Mouse (Mus musculus): ENCODE measurements around the gene Rpl6. TPM values are rescaled to one million over a fixed set of nuclear protein-coding genes. Genes with fewer than 3 reads are reported as not detected.

The Rpl6 gene
- polyA plus RNA-seq, 1 experiment from 2014 or later: 315 TPM

DNA sequence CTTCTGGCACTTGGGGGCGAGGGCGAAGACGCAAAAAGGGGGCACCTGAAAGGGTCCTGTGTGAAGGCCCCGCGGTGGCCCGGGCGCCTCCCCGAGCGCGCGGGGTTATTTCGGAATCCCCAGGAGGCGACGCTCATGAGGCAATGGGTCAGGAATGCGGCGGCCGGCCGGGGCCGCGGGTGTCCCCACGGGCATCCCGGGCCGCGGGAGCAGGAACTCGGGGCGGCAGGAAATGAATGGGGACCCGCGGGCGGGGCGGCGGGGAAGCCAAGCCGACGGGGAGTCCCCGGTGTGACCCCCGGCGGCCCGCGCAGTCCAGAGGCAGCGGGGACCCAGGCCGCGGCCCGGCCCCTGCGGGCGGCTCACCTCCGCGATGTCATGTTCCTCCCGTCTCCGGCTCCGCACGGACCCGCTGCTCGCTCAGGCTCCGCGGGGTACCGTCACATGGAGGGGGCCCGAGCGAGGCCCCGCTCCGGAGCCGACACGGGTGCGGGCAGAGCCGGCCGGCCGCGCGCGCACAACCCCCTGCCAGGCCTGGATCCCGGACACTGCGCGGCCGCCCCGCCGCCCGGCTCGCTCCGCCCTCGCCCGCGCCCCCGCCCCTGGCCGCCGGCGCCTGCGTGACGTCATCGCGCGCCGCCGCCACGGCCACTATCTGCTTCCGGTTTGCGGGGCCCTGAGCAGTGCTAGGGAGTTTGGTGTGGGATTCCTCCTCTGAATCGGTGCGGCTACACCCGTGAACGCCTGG is 13.3 kb upstream of the Rpl6 start, which contains the start of gene Ptpn11:
Gene Ptpn11, minus strand, starts transcription at position 562 of the 748 bp plus-strand sequence.
- Histone ChIP-seq H3K27me3 (ENCODE audit: insufficient read depth, low read length) (no peaks in the 10 kb centered on the region), H3K4me3 (ENCODE audit: low read depth, low read length) (peak within 1 kb of the TSS; percentile 88), H3K9me3 (ENCODE audit: low read length) (no peaks in the 10 kb centered on the region), H3K27ac (ENCODE audit: low read depth) (peak within 1 kb of the TSS; percentile 78), H3K36me3 (replicated peaks; ENCODE audit: insufficient read depth, low read length) (no peaks in the 10 kb centered on the region), H3K9ac (replicated peaks) (peak within 1 kb of the TSS; percentile 98), H3K4me2 (ENCODE audit: low read depth, low read length) (peak within 1 kb of the TSS; percentile 81), H3K4me1 (ENCODE audit: insufficient read depth) (peaks cover 29% of the 10 kb centered on the region)
- WGBS (ENCODE audit: insufficient replicate concordance): under 1% methylated on average over 49 of the region's 98 CpGs
- TF ChIP-seq CTCF (IDR thresholded peaks at IDR 0.05; ENCODE audit: low read depth): peak; percentile 16; the same call in 1 of the 2 replicates
- TF ChIP-seq EP300 (IDR thresholded peaks at IDR 0.05; ENCODE audit: low read depth): no peak
- DNase-seq: peak; percentile 92
- ATAC-seq: peak; percentile 94

DNA sequence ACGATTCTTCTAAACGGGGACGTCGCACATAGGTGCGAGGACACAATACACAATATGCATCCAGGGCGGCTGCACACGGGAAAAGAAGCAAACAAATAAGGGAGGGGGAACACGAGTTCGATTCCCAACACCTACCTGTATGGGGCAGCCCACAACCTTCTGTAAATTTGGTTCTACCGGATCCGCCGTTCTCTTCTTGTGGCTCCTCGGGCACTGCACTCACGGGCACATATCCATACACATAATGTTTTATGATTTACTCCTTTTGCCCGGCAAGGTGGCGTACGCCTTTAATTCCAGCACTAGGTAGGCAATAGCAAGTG is 12.7 kb upstream of the Rpl6 start:
- peak overlapping the region; percentile 98 for H3K9ac ChIP-seq (replicated peaks)
- 9% methylated on average over 17 of the region's 17 CpGs for WGBS (ENCODE audit: insufficient replicate concordance)
- TF ChIP-seq CTCF (IDR thresholded peaks at IDR 0.05; ENCODE audit: low read depth) (no peak), EP300 (IDR thresholded peaks at IDR 0.05; ENCODE audit: low read depth) (no peak)
- H3K4me1 ChIP-seq (ENCODE audit: insufficient read depth): peaks cover 27% of the 10 kb centered on the region
- H3K27me3 ChIP-seq (ENCODE audit: insufficient read depth, low read length): no peaks in the 10 kb centered on the region
- no peaks in the 10 kb centered on the region for H3K36me3 ChIP-seq (replicated peaks; ENCODE audit: insufficient read depth, low read length)
- ATAC-seq: peak; percentile 29
- peak overlapping the region; percentile 81 for H3K4me2 ChIP-seq (ENCODE audit: low read depth, low read length)
- peak overlapping the region; percentile 88 for H3K4me3 ChIP-seq (ENCODE audit: low read depth, low read length)
- no peaks in the 10 kb centered on the region for H3K9me3 ChIP-seq (ENCODE audit: low read length)
- H3K27ac ChIP-seq (ENCODE audit: low read depth): peak overlapping the region; percentile 78
- DNase-seq: no peak

DNA sequence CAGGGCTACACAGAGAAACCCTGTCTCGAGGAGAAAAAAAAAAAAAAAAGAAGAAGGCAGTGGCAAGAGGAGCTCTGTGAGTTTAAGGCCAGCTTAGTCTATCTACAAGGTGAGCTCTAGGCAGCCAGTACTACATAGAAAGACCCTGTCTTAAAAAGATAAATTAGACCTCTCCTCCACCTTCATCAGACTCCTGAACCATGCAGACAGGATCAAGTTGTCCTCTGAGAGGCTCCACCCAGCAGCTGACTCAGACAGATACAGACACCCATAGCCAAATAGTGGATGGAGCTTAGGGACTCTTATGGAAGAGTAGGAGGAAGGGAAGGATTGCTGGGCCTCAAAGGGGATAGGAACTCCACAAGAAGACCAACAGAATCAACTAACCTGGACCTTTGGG is 10.1 kb upstream of the Rpl6 start:
- H3K27ac ChIP-seq (ENCODE audit: low read depth): peak overlapping the region; percentile 17
- peaks cover 32% of the 10 kb centered on the region for H3K4me1 ChIP-seq (ENCODE audit: insufficient read depth)
- no peak for TF ChIP-seq CTCF (IDR thresholded peaks at IDR 0.05; ENCODE audit: low read depth)
- TF ChIP-seq EP300 (IDR thresholded peaks at IDR 0.05; ENCODE audit: low read depth): 0 out of 2 replicates have a peak, but pooled peaks have one; percentile 48
- no peak overlapping the region for H3K4me2 ChIP-seq (ENCODE audit: low read depth, low read length)
- H3K4me3 ChIP-seq (ENCODE audit: low read depth, low read length): no peak overlapping the region
- no peaks in the 10 kb centered on the region for H3K9me3 ChIP-seq (ENCODE audit: low read length)
- ATAC-seq (no peak), DNase-seq (no peak)
- H3K36me3 ChIP-seq (replicated peaks; ENCODE audit: insufficient read depth, low read length): no peaks in the 10 kb centered on the region
- no peaks in the 10 kb centered on the region for H3K27me3 ChIP-seq (ENCODE audit: insufficient read depth, low read length)
- 14% methylated on average over 1 of the region's 1 CpGs for WGBS (ENCODE audit: insufficient replicate concordance)
- no peak overlapping the region for H3K9ac ChIP-seq (replicated peaks)

DNA sequence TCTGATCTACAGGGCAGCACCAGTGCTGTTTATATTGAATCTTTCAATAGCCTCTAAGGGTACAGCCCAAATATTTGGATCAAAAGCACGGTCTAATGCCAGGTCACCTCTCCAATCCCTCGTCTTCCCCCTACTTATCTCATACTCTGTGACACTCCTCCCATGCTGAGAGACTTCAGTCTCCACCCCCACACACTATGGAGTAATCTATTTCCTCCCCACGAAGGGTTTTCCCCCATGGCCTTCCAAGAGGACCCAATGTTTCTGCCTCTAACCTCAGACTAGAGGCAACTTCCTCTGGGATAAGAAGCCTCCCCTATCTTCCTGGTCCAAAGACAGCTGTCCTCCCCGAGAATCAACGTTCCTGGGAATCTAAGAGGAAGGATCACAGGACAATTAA is 7.5 kb upstream of the Rpl6 start:
- WGBS (ENCODE audit: insufficient replicate concordance): 18% methylated on average over 5 of the region's 5 CpGs
- TF ChIP-seq CTCF (IDR thresholded peaks at IDR 0.05; ENCODE audit: low read depth) (no peak), EP300 (IDR thresholded peaks at IDR 0.05; ENCODE audit: low read depth) (no peak)
- peaks cover 21% of the 10 kb centered on the region for H3K4me1 ChIP-seq (ENCODE audit: insufficient read depth)
- H3K36me3 ChIP-seq (replicated peaks; ENCODE audit: insufficient read depth, low read length): no peaks in the 10 kb centered on the region
- H3K9me3 ChIP-seq (ENCODE audit: low read length): no peaks in the 10 kb centered on the region
- no peak overlapping the region for H3K9ac ChIP-seq (replicated peaks)
- ATAC-seq: peak; percentile 28
- peak overlapping the region; percentile 37 for H3K27ac ChIP-seq (ENCODE audit: low read depth)
- 0 out of 2 replicates have a peak overlapping the region, but pooled peaks have one; percentile 18 for H3K4me2 ChIP-seq (ENCODE audit: low read depth, low read length)
- no peak for DNase-seq
- no peak overlapping the region for H3K4me3 ChIP-seq (ENCODE audit: low read depth, low read length)
- no peaks in the 10 kb centered on the region for H3K27me3 ChIP-seq (ENCODE audit: insufficient read depth, low read length)

DNA sequence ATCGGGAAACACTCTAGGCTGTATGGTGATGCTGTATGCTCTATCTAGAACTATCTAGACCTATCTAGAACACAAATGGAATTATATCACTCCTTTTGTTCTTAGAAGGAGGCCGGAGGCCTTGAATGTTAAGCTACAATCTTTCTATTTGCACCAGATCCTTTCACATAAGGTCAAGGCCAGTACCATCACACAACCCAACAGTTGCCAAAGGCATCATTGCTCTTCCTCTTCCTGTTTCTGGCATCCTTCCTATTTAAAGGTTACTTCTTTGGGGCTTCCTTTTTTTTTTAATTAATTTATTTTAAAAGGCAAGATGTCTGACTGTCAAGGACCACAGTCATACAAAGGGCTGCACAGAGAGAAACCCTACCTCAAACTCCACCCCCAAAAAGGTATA is 6.9 kb upstream of the Rpl6 start:
- Histone ChIP-seq H3K36me3 (replicated peaks; ENCODE audit: insufficient read depth, low read length) (no peaks in the 10 kb centered on the region), H3K27me3 (ENCODE audit: insufficient read depth, low read length) (no peaks in the 10 kb centered on the region), H3K4me1 (ENCODE audit: insufficient read depth) (peaks cover 20% of the 10 kb centered on the region), H3K4me2 (ENCODE audit: low read depth, low read length) (no peak overlapping the region), H3K9me3 (ENCODE audit: low read length) (no peaks in the 10 kb centered on the region), H3K9ac (replicated peaks) (no peak overlapping the region), H3K4me3 (ENCODE audit: low read depth, low read length) (no peak overlapping the region), H3K27ac (ENCODE audit: low read depth) (peak overlapping the region; percentile 37)
- TF ChIP-seq EP300 (IDR thresholded peaks at IDR 0.05; ENCODE audit: low read depth) (no peak), CTCF (IDR thresholded peaks at IDR 0.05; ENCODE audit: low read depth) (no peak)
- no peak for DNase-seq
- 70% methylated on average over 2 of the region's 2 CpGs for WGBS (ENCODE audit: insufficient replicate concordance)
- no peak for ATAC-seq

DNA sequence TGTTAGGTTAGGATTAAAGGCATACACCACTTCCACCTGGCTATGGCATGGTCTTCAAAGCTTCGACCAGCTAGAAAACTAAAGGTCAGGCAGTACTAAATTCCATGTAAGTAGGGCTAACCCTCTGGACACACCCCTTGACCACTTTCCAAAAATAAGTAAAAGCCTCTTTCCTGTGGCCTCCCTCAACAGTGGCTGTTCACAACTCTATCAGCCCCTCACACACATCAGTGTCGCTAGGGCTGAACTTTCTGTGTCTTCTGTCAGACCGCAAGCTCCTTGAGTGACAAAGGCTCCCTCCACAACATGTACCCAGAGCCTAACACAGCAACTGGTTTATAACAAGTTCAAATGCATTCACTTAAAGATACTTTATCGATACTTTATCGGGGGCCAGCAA is 5.9 kb upstream of the Rpl6 start:
- ATAC-seq: peak; percentile 45; the same call in 1 of the 2 replicates
- H3K9me3 ChIP-seq (ENCODE audit: low read length): no peaks in the 10 kb centered on the region
- 0 out of 2 replicates have a peak overlapping the region, but pooled peaks have one; percentile 29 for H3K27ac ChIP-seq (ENCODE audit: low read depth)
- no peaks in the 10 kb centered on the region for H3K27me3 ChIP-seq (ENCODE audit: insufficient read depth, low read length)
- no peaks in the 10 kb centered on the region for H3K36me3 ChIP-seq (replicated peaks; ENCODE audit: insufficient read depth, low read length)
- no peak overlapping the region for H3K4me2 ChIP-seq (ENCODE audit: low read depth, low read length)
- TF ChIP-seq EP300 (IDR thresholded peaks at IDR 0.05; ENCODE audit: low read depth) (no peak), CTCF (IDR thresholded peaks at IDR 0.05; ENCODE audit: low read depth) (no peak)
- 40% methylated on average over 5 of the region's 5 CpGs for WGBS (ENCODE audit: insufficient replicate concordance)
- DNase-seq: no peak
- H3K4me3 ChIP-seq (ENCODE audit: low read depth, low read length): no peak overlapping the region
- no peak overlapping the region for H3K9ac ChIP-seq (replicated peaks)
- H3K4me1 ChIP-seq (ENCODE audit: insufficient read depth): peaks cover 20% of the 10 kb centered on the region
